Mouse (Mus musculus) 3T3-L1 (cell line): Measurements from ENCODE around the gene Fhad1.
"Not testable (repeated sequence)": the region's sequence is repeated elsewhere in the genome, so short reads cannot be mapped to it uniquely, and the experiment has no call there.

Experiments
- DNase-seq: peaks from one replicate; pipeline ENCODE4 v3.0.0-alpha.2; 2015; ENCODE audit warnings: low read depth, low spot score

Gene Fhad1

GRCm38 (mm10) chr4:142014659-142015608 lies at the start of gene Fhad1:
Fhad1 (minus strand) TSS chr4:142015082.
- DNase-seq, result no peak

GRCm38 (mm10) chr4:142063057-142063534 lies 48.2 kb upstream of the Fhad1 start:
- DNase-seq, result no peak

GRCm38 (mm10) chr4:142061485-142062240 lies 46.8 kb upstream of the Fhad1 start:
- no peak for DNase-seq

- DNase-seq, result no peak
Measured at GRCm38 (mm10) chr4:142060455-142061378, 45.8 kb upstream of the Fhad1 start.

- DNase-seq, result no peak
Measured at GRCm38 (mm10) chr4:142059841-142060193, 44.9 kb upstream of the Fhad1 start.

GRCm38 (mm10) chr4:142059113-142059840 lies 44.4 kb upstream of the Fhad1 start:
- no peak for DNase-seq

GRCm38 (mm10) chr4:142057529-142058216 lies 42.8 kb upstream of the Fhad1 start:
- no peak for DNase-seq

- no peak for DNase-seq
Measured at GRCm38 (mm10) chr4:142055600-142055999, 40.7 kb upstream of the Fhad1 start.

GRCm38 (mm10) chr4:142054580-142054979 lies 39.7 kb upstream of the Fhad1 start:
- peak; percentile 11 for DNase-seq

- no peak for DNase-seq
Measured at GRCm38 (mm10) chr4:142053661-142054448, 39.0 kb upstream of the Fhad1 start.

- DNase-seq, result no peak
Measured at GRCm38 (mm10) chr4:142053261-142053660, 38.4 kb upstream of the Fhad1 start.

- DNase-seq, result no peak
Measured at GRCm38 (mm10) chr4:142052391-142053132, 37.7 kb upstream of the Fhad1 start.

- not testable (repeated sequence) for DNase-seq
Measured at GRCm38 (mm10) chr4:142051883-142052282, 37.0 kb upstream of the Fhad1 start.

GRCm38 (mm10) chr4:142049963-142050362 lies 35.1 kb upstream of the Fhad1 start:
- no peak for DNase-seq

- DNase-seq, result no peak
Measured at GRCm38 (mm10) chr4:142048391-142048790, 33.5 kb upstream of the Fhad1 start.

- DNase-seq, result no peak
Measured at GRCm38 (mm10) chr4:142047005-142047404, 32.1 kb upstream of the Fhad1 start.

GRCm38 (mm10) chr4:142046496-142046895 lies 31.6 kb upstream of the Fhad1 start:
- DNase-seq, result no peak

GRCm38 (mm10) chr4:142045595-142046163 lies 30.8 kb upstream of the Fhad1 start:
- no peak for DNase-seq
